Mouse (Mus musculus): Measurements from ENCODE around the gene Sctr.

The Sctr gene

DNA sequence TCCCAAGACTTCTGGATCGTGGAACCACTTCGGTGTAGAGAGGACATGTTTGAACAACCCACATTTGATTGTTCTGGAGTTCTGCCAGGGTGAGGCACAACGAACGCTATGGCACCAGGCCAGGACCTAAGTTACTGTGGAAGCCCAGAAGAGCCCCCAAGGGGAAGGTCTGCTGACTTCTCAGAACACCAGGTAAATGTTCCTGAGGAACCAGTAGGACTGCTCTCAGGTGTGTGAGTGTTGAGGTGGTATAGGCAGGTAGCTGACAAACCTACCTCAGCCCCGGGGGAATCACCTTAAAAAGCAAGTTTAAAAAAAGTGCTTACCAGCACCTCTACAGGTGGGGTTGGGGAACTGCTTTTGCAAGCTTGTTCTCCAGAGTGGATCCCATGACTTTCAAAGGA is 98.9 kb downstream of the Sctr start:
- no peak for DNase-seq (ENCODE audit: low read depth)

DNA sequence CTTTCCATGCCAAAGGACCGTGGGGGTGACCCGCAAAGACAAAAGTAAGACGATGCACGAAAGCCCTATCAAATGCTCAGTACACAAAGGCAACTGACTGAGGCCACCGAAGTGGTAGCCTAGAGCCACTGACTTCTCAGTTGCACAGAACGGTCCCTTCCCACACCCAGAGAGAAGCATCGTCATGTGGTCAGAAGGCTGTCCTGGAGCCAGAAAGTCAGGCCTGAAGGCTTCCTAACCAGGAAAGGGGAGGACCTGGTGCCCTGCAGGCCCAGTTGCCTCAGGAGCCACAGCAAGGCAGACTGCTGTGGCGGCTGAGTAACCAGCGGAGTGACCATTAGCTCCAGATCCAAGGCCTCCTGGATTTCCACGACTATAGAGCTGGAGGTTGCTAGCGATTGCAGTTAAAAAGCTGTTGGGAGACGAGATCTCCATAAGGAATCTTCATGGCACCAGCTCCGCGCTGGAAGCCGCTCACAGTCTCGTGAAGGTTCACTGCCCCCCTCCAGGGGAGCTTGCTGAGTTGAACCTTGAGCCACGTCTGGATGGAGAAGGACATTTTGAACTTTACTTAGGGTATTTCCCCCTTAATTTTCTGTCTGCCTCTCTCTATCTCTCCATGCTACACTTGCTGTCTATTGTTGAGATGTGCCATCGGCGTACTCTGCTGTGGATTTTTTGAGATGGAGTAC is 103.2 kb downstream of the Sctr start:
- DNase-seq (ENCODE audit: low read depth) = no peak

DNA sequence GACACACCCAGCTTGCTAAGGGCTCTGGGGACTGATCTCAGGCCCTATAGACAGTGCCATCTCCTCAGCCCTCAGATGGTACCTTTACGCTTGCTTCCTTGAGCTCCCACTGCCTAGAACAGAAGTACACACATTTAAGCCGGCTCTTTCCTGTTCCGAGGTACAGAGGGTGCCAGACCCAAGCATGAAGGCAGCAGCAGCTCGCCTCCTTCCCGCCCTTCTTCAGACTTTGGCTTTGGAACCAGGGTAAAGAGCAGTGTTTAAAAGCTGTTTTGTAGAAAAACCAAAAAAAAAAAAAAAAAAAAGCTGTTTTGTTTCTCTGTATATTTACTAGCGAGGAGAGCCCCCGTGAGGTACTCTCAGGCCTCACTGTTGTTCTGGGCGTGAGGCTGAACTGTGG is 105.1 kb downstream of the Sctr start:
- DNase-seq (ENCODE audit: low read depth) = no peak

DNA sequence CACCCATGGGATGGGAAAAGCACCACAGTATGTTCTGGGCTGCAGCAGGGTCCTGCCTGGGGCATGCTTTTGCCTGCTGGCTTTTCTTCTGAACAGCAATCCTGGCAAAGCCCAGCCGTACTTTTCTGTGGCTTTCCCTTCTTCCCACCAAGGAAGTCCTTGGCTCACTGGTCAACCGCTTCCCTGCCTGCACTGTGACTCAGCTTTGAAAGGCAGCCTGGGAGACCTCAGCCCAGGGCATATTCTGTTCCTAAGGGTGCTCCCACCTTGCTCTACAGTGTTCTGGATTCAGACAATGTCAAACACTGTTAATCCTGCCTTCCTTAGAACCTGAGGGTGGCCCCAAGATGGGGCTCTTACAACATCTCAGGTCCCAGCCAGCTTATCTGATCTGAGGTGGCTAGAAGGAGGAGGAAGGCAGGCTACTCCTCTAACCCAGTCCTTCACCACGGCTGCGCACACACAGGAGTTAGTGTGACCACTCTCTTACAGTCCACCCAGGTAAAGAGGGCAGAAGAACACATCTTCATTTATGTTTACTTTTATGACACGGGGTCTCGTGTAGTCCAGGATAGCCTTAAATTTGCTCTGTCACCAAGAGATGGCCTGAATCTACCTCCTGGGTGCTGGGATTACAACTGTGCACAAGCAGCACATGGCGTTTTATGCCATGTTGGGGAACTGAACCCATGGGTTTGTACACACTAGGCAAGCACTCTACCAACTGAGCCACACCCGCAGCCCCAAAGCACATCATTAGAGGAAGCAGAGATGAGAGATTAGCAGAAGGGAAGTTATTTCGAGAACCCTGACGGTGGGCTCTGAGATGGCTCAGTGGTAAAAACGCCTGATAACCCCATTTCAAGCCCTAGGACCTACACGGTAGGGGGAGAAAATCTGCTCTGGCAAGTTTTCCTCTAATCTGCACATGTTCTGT is 105.8 kb downstream of the Sctr start:
- DNase-seq (ENCODE audit: low read depth) = no peak

All from c-Kit-positive CD71-negative TER-119-negative erythroid progenitor cells, embryonic 14.5 days (primary cell).